Mouse (Mus musculus) activated CD4-positive, CD25-positive, alpha-beta regulatory T cell, adult 9 weeks (primary cell): ENCODE results near the gene Slc5a7. TPM values are rescaled to one million over a fixed set of nuclear protein-coding genes. Genes with fewer than 3 reads are reported as not detected.

Source experiments
- polyA plus RNA-seq: library from polyadenylated mRNA; unstranded; fragments of 100-300 nt; shearing (Covaris generic); gene quantifications from one replicate; pipeline ENCODE4 v1.2.1, GENCODE M21; 2017

The Slc5a7 gene
- not detected for polyA plus RNA-seq

GRCm38 (mm10) chr17:54298934-54299333 lies at the start of gene Slc5a7:
Slc5a7 (minus strand) TSS chr17:54299034.

